Mouse (Mus musculus): ENCODE data around the gene Lta.

The Lta gene

GRCm38 (mm10) chr17:35159638-35160037 lies 45.5 kb downstream of the Lta start:
- in situ Hi-C loops (cut with MboI) = no loop called here

GRCm38 (mm10) chr17:35158850-35159593 lies 46.1 kb downstream of the Lta start:
- in situ Hi-C loops (cut with MboI) = no loop called here

GRCm38 (mm10) chr17:35157661-35158175 lies 47.4 kb downstream of the Lta start:
- in situ Hi-C loops (cut with MboI) = no loop called here

- in situ Hi-C loops (cut with MboI) = no loop called here
Observed at GRCm38 (mm10) chr17:35157254-35157653, 47.9 kb downstream of the Lta start.

GRCm38 (mm10) chr17:35156461-35157200 lies 48.5 kb downstream of the Lta start:
- in situ Hi-C loops (cut with MboI) = no loop called here

GRCm38 (mm10) chr17:35155451-35155850 lies 49.7 kb downstream of the Lta start:
- in situ Hi-C loops (cut with MboI) = no loop called here

- in situ Hi-C loops (cut with MboI) = no loop called here
Observed at GRCm38 (mm10) chr17:35154616-35155015, 50.5 kb downstream of the Lta start.

GRCm38 (mm10) chr17:35153931-35154330 lies 51.2 kb downstream of the Lta start:
- in situ Hi-C loops (cut with MboI) = no loop called here

Data from mature B cell (primary cell).